Mouse (Mus musculus) heart, postnatal 0 days (tissue): Measurements from ENCODE around the gene Clba1.

Experiments
- CTCF ChIP-seq: IDR thresholded peaks from 2 replicates; pipeline ENCODE4 v1.5.1; 2016; ENCODE audit warnings: antibody characterized with exemption, control low read depth, low read depth
- EP300 ChIP-seq: IDR thresholded peaks from 2 replicates; pipeline ENCODE4 v1.6.1; 2016; ENCODE audit warnings: antibody characterized with exemption, low read depth

DNA sequence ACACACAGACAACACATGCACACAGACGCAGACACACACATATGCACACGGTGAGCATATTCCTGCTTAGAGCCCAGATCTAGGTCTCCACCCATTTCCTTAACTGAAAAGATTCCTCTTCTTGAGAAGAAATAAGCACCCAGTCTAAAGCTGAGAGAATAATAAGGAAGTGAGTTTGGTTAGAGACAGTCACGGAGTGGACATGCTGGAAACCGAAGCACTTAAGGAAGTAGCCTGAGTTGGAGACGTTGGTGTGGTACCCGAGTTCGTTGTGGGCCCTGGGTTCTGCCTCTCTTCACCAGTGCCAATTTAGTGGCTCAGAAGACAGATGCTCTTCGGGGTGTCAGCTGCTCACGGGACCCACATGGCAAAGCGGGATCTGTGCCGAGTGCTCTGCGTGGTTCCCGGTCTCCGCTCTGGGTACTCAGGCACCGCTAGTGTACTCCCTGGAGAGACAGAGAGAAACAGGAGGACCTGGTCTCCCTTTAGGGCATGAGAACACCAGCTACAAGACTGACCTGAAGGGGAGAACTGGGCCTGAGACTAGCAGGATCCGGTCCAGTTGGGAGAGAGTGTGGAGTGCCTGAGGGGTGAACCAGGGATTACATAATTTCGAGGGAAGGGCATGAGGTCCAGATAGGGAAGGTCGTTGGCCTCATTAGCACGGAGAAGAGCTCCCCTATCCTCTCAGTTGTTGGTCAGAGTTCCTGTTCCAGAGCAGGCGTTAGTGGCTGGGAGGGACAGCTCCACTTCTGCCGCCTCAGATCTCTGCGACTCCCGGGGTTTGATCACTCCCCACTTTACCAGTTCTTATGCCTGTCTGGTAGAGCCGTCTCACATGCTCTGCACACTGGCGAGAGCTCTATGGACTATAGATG lies 31.7 kb downstream of the Clba1 start:
- TF ChIP-seq CTCF, result no peak
- TF ChIP-seq EP300, result no peak
